Mouse (Mus musculus): ENCODE measurements around the gene Pola1. TPM values are rescaled to one million over a fixed set of nuclear protein-coding genes. Genes with fewer than 3 reads are reported as not detected.

Pola1 gene
- polyA plus RNA-seq, 1 experiment from 2014 or later, result 20.5 TPM

GRCm38 (mm10) chrX:93299046-93299626, 332.8 kb downstream of the Pola1 start:
- H3K27ac ChIP-seq (ENCODE audit: low read length), result no peak overlapping the region
- no peak; the same call in 1 of the 2 replicates for ATAC-seq (ENCODE audit: insufficient read depth, low FRiP score)
- no peaks in the 10 kb centered on the region for H3K9me3 ChIP-seq (replicated peaks; ENCODE audit: control insufficient read depth, low read length)
- no peaks in the 10 kb centered on the region for H3K4me1 ChIP-seq (ENCODE audit: control insufficient read depth, insufficient read depth, low read length)
- peaks cover 82% of the 10 kb centered on the region for H3K27me3 ChIP-seq (ENCODE audit: control insufficient read depth, insufficient read depth, low read length)
- peak overlapping the region; percentile 30 for H3K4me2 ChIP-seq (ENCODE audit: low read depth, low read length)
- no peak overlapping the region for H3K9ac ChIP-seq (ENCODE audit: low read length)
- peak overlapping the region; percentile 28 for H3K4me3 ChIP-seq (replicated peaks; ENCODE audit: low read length)
- H3K36me3 ChIP-seq (ENCODE audit: control insufficient read depth, insufficient read depth, low read length), result no peaks in the 10 kb centered on the region
- WGBS, result 15% methylated on average over 43 of the region's 43 CpGs

- ATAC-seq (ENCODE audit: insufficient read depth, low FRiP score), result no peak
- H3K4me1 ChIP-seq (ENCODE audit: control insufficient read depth, insufficient read depth, low read length), result no peaks in the 10 kb centered on the region
- no peak overlapping the region for H3K27ac ChIP-seq (ENCODE audit: low read length)
- peak overlapping the region; percentile 20 for H3K4me3 ChIP-seq (replicated peaks; ENCODE audit: low read length)
- WGBS, result 17% methylated on average over 40 of the region's 40 CpGs
- no peak overlapping the region for H3K9ac ChIP-seq (ENCODE audit: low read length)
- H3K9me3 ChIP-seq (replicated peaks; ENCODE audit: control insufficient read depth, low read length), result no peaks in the 10 kb centered on the region
- H3K27me3 ChIP-seq (ENCODE audit: control insufficient read depth, insufficient read depth, low read length), result peaks cover 85% of the 10 kb centered on the region
- peak overlapping the region; percentile 40 for H3K4me2 ChIP-seq (ENCODE audit: low read depth, low read length)
- H3K36me3 ChIP-seq (ENCODE audit: control insufficient read depth, insufficient read depth, low read length), result no peaks in the 10 kb centered on the region
Measured at GRCm38 (mm10) chrX:93297001-93297441, 334.9 kb downstream of the Pola1 start.

DNA sequence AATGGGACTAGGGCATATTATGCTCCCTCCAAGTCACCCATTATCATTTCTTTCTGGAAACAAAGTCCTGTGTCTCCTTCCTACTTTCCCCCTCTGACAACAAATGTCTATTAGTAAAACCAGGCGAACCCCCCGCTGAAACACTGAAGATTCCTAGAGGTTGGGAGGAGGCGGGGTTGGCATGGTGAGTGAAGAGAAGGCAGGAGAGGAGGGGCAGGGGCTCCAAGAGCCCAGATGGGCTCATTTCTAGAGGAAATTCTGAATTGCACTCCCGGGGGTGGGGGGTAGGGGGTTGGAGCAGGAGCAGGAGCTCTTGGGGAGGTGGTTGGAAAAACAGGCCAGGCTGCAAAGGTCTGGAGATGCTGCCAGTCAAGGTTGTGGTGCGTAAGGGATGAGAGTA, 336.1 kb downstream of the Pola1 start:
- ATAC-seq (ENCODE audit: insufficient read depth, low FRiP score), result no peak
- H3K4me2 ChIP-seq (ENCODE audit: low read depth, low read length), result no peak overlapping the region
- no peak overlapping the region for H3K9ac ChIP-seq (ENCODE audit: low read length)
- H3K9me3 ChIP-seq (replicated peaks; ENCODE audit: control insufficient read depth, low read length), result no peaks in the 10 kb centered on the region
- H3K36me3 ChIP-seq (ENCODE audit: control insufficient read depth, insufficient read depth, low read length), result no peaks in the 10 kb centered on the region
- peaks cover 87% of the 10 kb centered on the region for H3K27me3 ChIP-seq (ENCODE audit: control insufficient read depth, insufficient read depth, low read length)
- H3K27ac ChIP-seq (ENCODE audit: low read length), result no peak overlapping the region
- H3K4me1 ChIP-seq (ENCODE audit: control insufficient read depth, insufficient read depth, low read length), result no peaks in the 10 kb centered on the region
- 18% methylated on average over 5 of the region's 5 CpGs for WGBS
- H3K4me3 ChIP-seq (replicated peaks; ENCODE audit: low read length), result no peak overlapping the region

DNA sequence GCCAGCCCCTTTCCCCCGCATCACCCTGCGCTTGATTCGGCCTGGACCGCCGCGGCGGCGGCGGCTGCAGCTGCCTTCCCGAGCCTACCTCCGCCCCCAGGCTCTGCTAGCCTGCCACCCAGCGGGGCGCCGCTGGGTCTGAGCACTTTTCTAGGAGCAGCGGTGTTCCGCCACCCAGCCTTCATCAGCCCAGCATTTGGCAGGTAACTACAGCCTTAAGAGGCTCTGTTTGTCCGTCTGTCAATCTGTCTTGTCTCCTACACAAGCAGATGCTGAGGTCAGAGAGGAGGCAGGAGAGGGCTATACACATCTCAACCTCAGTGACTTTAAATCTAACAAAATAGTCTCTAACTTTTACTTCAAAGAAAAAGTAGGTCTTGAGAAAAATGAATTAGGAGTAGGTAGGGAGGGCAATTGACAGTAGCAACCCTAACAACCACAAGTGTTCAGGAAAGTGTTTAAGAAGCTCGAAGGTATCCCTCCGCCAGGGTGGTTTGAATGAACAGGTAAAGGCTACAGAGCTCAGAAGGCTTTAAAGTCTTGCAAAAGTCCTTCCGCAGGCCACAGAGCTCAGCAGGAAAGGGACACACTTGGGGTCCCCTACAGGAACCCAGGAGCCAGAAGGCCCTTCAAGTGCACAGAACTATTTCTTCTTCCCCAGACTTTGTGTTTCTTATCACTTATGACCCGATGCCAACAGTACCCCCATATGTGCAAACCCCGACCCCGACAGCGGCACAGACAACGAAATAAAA, 337.0 kb downstream of the Pola1 start:
- Histone ChIP-seq H3K4me3 (replicated peaks; ENCODE audit: low read length) (no peak overlapping the region), H3K27ac (ENCODE audit: low read length) (no peak overlapping the region), H3K4me2 (ENCODE audit: low read depth, low read length) (no peak overlapping the region), H3K36me3 (ENCODE audit: control insufficient read depth, insufficient read depth, low read length) (no peaks in the 10 kb centered on the region), H3K9me3 (replicated peaks; ENCODE audit: control insufficient read depth, low read length) (no peaks in the 10 kb centered on the region), H3K27me3 (ENCODE audit: control insufficient read depth, insufficient read depth, low read length) (peaks cover 87% of the 10 kb centered on the region), H3K9ac (ENCODE audit: low read length) (no peak overlapping the region), H3K4me1 (ENCODE audit: control insufficient read depth, insufficient read depth, low read length) (no peaks in the 10 kb centered on the region)
- WGBS, result 16% methylated on average over 23 of the region's 25 CpGs
- ATAC-seq (ENCODE audit: insufficient read depth, low FRiP score), result no peak

- Histone ChIP-seq H3K36me3 (ENCODE audit: control insufficient read depth, insufficient read depth, low read length) (no peaks in the 10 kb centered on the region), H3K4me1 (ENCODE audit: control insufficient read depth, insufficient read depth, low read length) (no peaks in the 10 kb centered on the region), H3K4me3 (replicated peaks; ENCODE audit: low read length) (no peak overlapping the region), H3K9ac (ENCODE audit: low read length) (no peak overlapping the region), H3K27ac (ENCODE audit: low read length) (no peak overlapping the region), H3K4me2 (ENCODE audit: low read depth, low read length) (no peak overlapping the region), H3K9me3 (replicated peaks; ENCODE audit: control insufficient read depth, low read length) (no peaks in the 10 kb centered on the region), H3K27me3 (ENCODE audit: control insufficient read depth, insufficient read depth, low read length) (peaks cover 88% of the 10 kb centered on the region)
- ATAC-seq (ENCODE audit: insufficient read depth, low FRiP score), result no peak
- WGBS, result 21% methylated on average over 6 of the region's 6 CpGs
Measured at GRCm38 (mm10) chrX:93292031-93292430, 339.9 kb downstream of the Pola1 start.

DNA sequence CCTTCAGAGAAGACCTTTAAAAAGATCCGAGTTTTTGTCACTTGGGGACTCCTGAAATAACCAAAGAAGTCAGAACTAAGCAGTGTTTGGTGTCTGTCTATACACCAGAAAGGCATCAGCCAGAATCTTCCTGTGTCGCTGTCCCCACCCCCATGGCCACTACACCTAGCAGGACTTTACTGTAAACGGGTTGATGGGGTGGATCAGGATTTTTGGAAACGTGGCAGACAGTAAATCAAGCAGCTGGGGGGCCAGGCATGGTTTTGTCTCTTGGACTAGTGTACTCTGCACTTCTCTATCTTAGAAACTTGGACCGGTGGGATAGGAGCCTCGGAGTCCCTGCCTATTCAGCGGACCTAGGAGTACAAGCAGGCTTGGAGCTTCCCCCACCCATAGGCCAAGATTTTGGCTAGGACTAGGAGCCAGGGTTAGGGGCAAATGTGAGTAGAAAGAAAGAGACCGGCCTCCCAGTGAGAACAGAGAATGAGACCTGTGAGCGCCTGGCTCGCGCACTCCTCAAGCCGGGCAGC, 342.0 kb downstream of the Pola1 start:
- no peak for ATAC-seq (ENCODE audit: insufficient read depth, low FRiP score)
- no peak overlapping the region for H3K9ac ChIP-seq (ENCODE audit: low read length)
- H3K9me3 ChIP-seq (replicated peaks; ENCODE audit: control insufficient read depth, low read length), result no peaks in the 10 kb centered on the region
- peaks cover 91% of the 10 kb centered on the region for H3K27me3 ChIP-seq (ENCODE audit: control insufficient read depth, insufficient read depth, low read length)
- H3K4me3 ChIP-seq (replicated peaks; ENCODE audit: low read length), result no peak overlapping the region
- no peak overlapping the region for H3K27ac ChIP-seq (ENCODE audit: low read length)
- no peak overlapping the region for H3K4me2 ChIP-seq (ENCODE audit: low read depth, low read length)
- no peaks in the 10 kb centered on the region for H3K4me1 ChIP-seq (ENCODE audit: control insufficient read depth, insufficient read depth, low read length)
- 6% methylated on average over 12 of the region's 12 CpGs for WGBS
- H3K36me3 ChIP-seq (ENCODE audit: control insufficient read depth, insufficient read depth, low read length), result no peaks in the 10 kb centered on the region

- Histone ChIP-seq H3K9ac (ENCODE audit: low read length) (no peak overlapping the region), H3K27ac (ENCODE audit: low read length) (no peak overlapping the region), H3K4me3 (replicated peaks; ENCODE audit: low read length) (peak overlapping the region; percentile 34), H3K36me3 (ENCODE audit: control insufficient read depth, insufficient read depth, low read length) (no peaks in the 10 kb centered on the region), H3K9me3 (replicated peaks; ENCODE audit: control insufficient read depth, low read length) (no peaks in the 10 kb centered on the region), H3K4me2 (ENCODE audit: low read depth, low read length) (peak overlapping the region; percentile 48), H3K4me1 (ENCODE audit: control insufficient read depth, insufficient read depth, low read length) (no peaks in the 10 kb centered on the region), H3K27me3 (ENCODE audit: control insufficient read depth, insufficient read depth, low read length) (peaks cover 86% of the 10 kb centered on the region)
- ATAC-seq (ENCODE audit: insufficient read depth, low FRiP score), result no peak
- 7% methylated on average over 32 of the region's 37 CpGs for WGBS
Measured at GRCm38 (mm10) chrX:93289076-93289475, 342.9 kb downstream of the Pola1 start.

DNA sequence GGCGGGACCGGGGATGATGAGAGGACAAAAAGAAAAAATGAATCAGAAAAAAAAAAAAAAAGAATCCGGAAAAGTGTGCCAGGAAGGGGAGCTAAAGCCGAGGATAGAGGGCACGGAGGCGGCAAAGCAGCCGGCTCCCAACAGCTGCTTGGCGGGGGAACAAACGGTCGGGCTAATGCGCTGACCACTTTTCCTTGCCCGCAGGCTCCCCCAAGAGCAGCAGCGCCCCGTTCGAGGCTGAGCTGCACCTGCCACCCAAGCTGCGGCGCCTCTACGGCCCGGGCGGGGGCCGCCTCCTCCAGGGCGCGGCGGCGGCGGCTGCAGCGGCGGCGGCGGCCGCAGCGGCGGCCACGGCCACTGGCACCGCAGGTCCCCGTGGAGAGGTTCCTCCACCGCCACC, 343.6 kb downstream of the Pola1 start:
- 13% methylated on average over 35 of the region's 37 CpGs for WGBS

GRCm38 (mm10) chrX:93286291-93286893, 345.6 kb downstream of the Pola1 start, which contains the start of gene Arx:
Gene Arx, plus strand, starts transcription at chrX:93286445.
- no peaks in the 10 kb centered on the region for H3K9me3 ChIP-seq (replicated peaks; ENCODE audit: control insufficient read depth, low read length)
- H3K9ac ChIP-seq (ENCODE audit: low read length), result no peak within 1 kb of the TSS
- H3K27ac ChIP-seq (ENCODE audit: low read length), result no peak within 1 kb of the TSS
- ATAC-seq (ENCODE audit: insufficient read depth, low FRiP score), result peak; percentile 88
- 23% methylated on average over 31 of the region's 31 CpGs for WGBS
- no peak within 1 kb of the TSS for H3K4me2 ChIP-seq (ENCODE audit: low read depth, low read length)
- no peaks in the 10 kb centered on the region for H3K36me3 ChIP-seq (ENCODE audit: control insufficient read depth, insufficient read depth, low read length)
- peaks cover 77% of the 10 kb centered on the region for H3K27me3 ChIP-seq (ENCODE audit: control insufficient read depth, insufficient read depth, low read length)
- peak within 1 kb of the TSS; percentile 11; the same call in 1 of the 2 replicates for H3K4me3 ChIP-seq (replicated peaks; ENCODE audit: low read length)
- no peaks in the 10 kb centered on the region for H3K4me1 ChIP-seq (ENCODE audit: control insufficient read depth, insufficient read depth, low read length)

More for the DNA sequence above, 343.6 kb downstream of the Pola1 start:
- peak overlapping the region; percentile 48 for H3K4me2 ChIP-seq (ENCODE audit: low read depth, low read length)
- peaks cover 80% of the 10 kb centered on the region for H3K27me3 ChIP-seq (ENCODE audit: control insufficient read depth, insufficient read depth, low read length)
- ATAC-seq (ENCODE audit: insufficient read depth, low FRiP score), result no peak
- no peaks in the 10 kb centered on the region for H3K36me3 ChIP-seq (ENCODE audit: control insufficient read depth, insufficient read depth, low read length)
- H3K9ac ChIP-seq (ENCODE audit: low read length), result no peak overlapping the region
- H3K9me3 ChIP-seq (replicated peaks; ENCODE audit: control insufficient read depth, low read length), result no peaks in the 10 kb centered on the region
- no peaks in the 10 kb centered on the region for H3K4me1 ChIP-seq (ENCODE audit: control insufficient read depth, insufficient read depth, low read length)
- H3K27ac ChIP-seq (ENCODE audit: low read length), result no peak overlapping the region
- peak overlapping the region; percentile 34 for H3K4me3 ChIP-seq (replicated peaks; ENCODE audit: low read length)

Measured in stomach, embryonic 16.5 days (tissue).